Mouse (Mus musculus) CH12.LX (cell line): ENCODE results near the gene Gucy2c.

Source experiments
- CTCF ChIP-seq, 2 experiments: IDR thresholded peaks in 1 of 2; conservative IDR thresholded peaks in 1 of 2; 2 replicates each; pipeline ENCODE4 v1.5.1; 2011 to 2012; ENCODE audit warnings: low read depth in 2 of 2, low read length in 2 of 2, improper control_type of control experiment in 1 of 2, inconsistent platforms in 1 of 2, mild to moderate bottlenecking in 1 of 2, moderate library complexity in 1 of 2
- E2F4 ChIP-seq: IDR thresholded peaks from 2 replicates; pipeline ENCODE4 v1.6.1; 2011; ENCODE audit warnings: low read depth, low read length, improper control_type of control experiment; ENCODE audit not compliant: insufficient replicate concordance
- EP300 ChIP-seq: IDR thresholded peaks from 2 replicates; pipeline ENCODE4 v1.6.1; 2011; ENCODE audit warnings: low read length, improper control_type of control experiment
- GABPA ChIP-seq: IDR thresholded peaks from 2 replicates; pipeline ENCODE4 v1.6.1; 2012; ENCODE audit warnings: low read depth, low read length, improper control_type of control experiment, inconsistent platforms; ENCODE audit not compliant: insufficient replicate concordance
- KAT2A ChIP-seq: IDR thresholded peaks from 2 replicates; pipeline ENCODE4 v1.6.1; 2012; ENCODE audit warnings: low read length, improper control_type of control experiment, inconsistent platforms; ENCODE audit not compliant: insufficient replicate concordance
- MXI1 ChIP-seq: IDR thresholded peaks from 2 replicates; pipeline ENCODE4 v1.6.1; 2011; ENCODE audit warnings: mild to moderate bottlenecking, low read depth, low read length, improper control_type of control experiment
- RCOR1 ChIP-seq: conservative IDR thresholded peaks from 2 replicates; pipeline ENCODE4 v1.6.1; 2012; ENCODE audit warnings: low read depth, mild to moderate bottlenecking, inconsistent platforms, low read length, improper control_type of control experiment
- SIN3A ChIP-seq: IDR thresholded peaks from 2 replicates; pipeline ENCODE4 v1.6.1; 2012; ENCODE audit warnings: low read length, improper control_type of control experiment, inconsistent platforms
- SMC3 ChIP-seq: IDR thresholded peaks from 2 replicates; pipeline ENCODE4 v1.6.1; 2011; ENCODE audit warnings: low read depth, low read length, improper control_type of control experiment
- ZMIZ1 ChIP-seq: IDR thresholded peaks from 2 replicates; pipeline ENCODE4 v1.6.1; 2012; ENCODE audit warnings: low read depth, mild to moderate bottlenecking, inconsistent platforms, low read length, improper control_type of control experiment

DNA sequence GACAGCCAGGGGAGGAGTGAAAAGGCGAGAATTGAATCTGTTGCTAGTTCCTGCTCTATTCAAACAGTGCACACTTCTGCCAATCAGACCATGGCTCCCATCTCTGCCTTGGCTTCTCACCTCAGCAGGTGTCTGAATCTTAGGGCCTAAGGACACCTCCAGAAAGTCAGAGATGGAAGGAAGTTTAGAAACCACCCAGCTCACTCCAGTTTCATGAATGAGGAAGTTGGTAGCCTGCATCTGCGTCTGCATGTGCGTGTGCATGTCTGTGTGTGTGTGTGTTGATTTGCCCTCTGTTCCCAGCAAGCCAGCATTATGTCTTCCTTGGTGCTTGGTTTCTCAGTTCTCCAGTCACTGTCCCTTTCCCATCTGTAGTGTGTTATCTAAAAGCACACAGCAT lies 67.5 kb downstream of the Gucy2c start:
- TF ChIP-seq KAT2A, result no peak
- no peak for TF ChIP-seq RCOR1
- no peak for TF ChIP-seq E2F4
- TF ChIP-seq CTCF (conservative IDR thresholded peaks at IDR 0.05 in 1 of 2, IDR thresholded peaks at IDR 0.05 in 1 of 2; ENCODE audit: low read depth in 2 of 2, low read length in 2 of 2), result no peak
- no peak for TF ChIP-seq ZMIZ1
- TF ChIP-seq SIN3A, result no peak
- no peak for TF ChIP-seq SMC3
- TF ChIP-seq EP300, result no peak
- no peak for TF ChIP-seq MXI1
- no peak for TF ChIP-seq GABPA
